Mouse (Mus musculus) lung, postnatal 36 days (tissue): ENCODE data around the gene Btg2.

Experiments
- DNase-seq: peaks from one replicate; pipeline ENCODE4 v3.0.0; 2022; ENCODE audit warnings: mixed read lengths

Gene Btg2

DNA sequence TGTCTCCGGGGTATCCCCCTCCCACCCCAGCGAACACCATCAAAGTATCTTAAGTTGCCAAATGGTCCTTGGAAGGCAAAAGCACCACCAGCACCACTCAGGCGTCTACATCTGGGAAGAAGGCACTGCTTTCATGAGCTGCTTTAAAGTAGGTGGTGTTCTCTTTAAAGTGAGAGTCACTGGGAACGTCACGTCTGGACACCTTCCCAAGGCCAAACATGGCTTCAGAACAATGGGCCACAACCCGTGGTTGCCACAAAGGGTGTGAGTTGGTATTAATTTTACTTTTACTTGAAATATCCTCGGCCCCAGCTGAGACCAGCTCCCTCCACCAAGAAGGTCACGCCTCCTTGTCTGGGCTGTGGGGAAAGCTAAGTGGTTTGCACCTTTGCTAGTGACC is 21.2 kb downstream of the Btg2 start:
- DNase-seq, result no peak

DNA sequence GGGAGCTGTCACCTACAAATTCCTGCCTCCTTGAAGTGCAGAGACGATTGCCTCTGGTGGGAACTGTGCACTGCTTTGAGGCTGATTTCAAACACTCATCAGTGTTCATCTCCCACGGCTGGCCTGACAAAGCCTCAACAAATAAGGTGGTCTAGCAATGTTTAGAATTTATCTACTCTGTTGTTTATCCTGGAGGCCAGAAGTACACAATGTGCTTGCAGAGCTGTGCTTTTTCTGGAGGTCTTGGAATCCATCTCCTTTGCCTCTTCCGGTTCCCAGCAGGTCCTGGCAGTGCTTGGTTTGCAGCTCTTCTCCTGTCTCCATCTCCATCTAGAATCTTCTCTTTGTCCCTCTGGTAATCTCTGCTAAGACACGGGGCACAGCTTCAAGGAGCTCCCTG is 22.6 kb downstream of the Btg2 start:
- no peak for DNase-seq

DNA sequence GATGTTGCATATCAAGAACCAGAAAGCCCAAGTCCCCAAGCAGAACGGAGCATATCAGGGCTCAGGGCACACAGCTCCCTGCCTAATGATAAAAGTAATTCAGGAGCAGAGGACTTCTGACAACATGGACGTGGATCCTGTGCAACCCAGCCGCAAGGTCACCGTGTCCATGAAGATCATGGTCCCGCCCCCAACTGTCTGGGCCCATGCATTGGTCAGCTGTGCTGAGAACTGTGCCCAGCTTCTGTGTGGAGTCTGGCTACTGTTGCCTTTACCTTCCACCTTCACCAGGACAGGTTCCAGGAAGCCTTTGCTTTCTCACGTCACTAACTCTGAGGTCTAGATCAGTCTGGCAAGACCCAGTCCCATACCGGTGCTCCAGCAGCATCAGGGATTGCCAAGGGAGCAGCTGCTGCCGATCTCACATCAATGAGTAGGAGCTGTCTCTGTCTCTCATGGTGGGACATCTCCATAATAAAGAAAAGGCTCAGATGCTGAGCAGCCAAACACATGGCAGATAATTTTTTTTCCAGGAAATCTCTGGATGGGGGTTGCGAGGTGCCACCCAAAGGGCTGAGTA is 23.2 kb downstream of the Btg2 start:
- DNase-seq, result no peak

DNA sequence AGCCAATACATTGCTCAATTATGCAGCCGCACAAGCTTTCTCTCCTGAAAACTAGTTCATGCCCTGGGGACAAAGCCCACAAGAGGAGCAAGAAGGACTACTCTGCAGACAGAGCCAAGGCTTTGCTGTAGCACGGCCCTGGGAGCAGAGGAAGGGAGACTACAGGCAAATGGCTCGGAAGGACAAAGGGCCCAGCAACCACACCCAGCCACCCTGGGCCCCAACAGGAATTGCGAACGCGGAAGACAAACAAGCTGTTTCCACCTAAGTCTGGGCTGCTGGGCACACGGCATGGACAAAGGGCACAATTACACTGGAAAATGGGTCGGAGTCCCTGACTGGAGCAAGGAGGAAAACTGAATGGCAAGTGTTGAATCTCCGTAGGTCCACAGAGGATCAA is 23.9 kb downstream of the Btg2 start:
- DNase-seq, result no peak

DNA sequence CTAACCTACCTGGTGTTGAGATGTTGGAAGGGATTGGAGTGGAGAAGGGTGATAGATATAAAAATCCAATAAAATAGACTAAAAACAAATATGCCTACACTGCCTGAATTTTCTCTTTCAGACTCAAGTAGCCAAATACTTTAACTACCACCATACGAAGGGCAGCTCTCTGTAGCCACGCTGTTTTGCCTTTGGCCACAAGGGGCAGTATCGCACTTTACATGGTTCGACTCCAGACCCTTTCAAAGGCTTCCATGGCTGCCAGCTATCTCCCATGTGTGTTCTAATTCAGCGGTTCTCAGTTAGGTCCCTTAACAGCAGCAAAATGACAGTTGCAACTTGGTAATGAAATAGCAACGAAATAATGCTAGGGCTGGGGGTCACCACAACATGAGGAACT is 25.7 kb downstream of the Btg2 start:
- peak; percentile 96 for DNase-seq

DNA sequence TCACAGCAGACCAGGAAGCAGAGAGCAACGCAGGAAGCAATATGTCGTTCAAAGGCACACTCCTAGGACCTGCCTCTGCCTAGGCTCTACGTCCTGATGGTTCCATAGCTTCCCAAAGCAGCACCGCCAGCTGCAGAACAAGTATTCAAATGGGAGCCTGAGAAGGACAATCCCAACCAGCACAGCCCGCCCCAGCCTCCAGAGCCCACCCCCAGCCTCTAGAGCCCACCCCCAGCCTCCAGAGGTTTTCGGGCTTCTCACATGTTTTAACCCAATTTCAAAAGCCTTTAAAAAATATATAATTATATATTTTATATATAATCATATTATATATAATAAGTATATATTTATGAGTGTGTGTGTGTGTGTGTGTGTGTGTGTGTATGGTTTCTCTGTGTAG is 29.4 kb downstream of the Btg2 start:
- DNase-seq, result no peak

DNA sequence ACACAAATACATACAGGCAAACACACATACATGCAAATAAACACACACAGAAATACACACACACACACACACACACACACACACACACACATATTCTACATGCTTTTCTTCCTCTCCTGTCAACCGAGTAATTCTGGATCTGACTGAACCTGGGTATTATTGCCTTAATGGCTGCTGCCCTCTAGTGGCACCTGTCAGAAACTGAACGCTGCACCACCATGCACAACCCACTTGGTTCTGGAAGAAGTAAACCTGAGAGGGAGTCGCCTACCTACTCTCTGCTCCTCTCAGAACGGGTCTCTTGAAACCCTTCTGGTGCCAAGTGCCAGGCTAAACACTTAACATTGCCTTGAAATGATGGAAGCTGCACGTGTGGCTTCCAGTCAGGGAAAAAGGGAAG is 30.2 kb downstream of the Btg2 start:
- peak; percentile 87 for DNase-seq

DNA sequence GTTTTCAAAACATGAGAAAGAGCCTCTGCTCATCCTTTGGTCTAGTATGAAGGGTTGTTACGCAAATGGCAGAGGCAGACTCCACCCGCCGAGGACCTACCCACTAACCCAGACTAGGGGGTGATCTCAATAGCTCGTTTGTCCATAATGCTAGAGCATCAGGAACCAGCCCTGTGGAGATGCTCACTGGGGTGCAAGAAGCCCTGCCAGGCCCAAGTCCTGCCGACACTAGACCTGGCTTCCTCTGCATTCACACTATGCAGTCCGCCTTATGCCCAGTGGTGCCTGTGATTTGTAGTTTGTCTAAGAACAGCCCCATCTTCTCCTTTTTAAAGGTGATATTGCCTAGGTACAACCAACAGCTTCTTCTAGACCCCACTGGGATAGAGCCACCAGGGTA is 31.5 kb downstream of the Btg2 start:
- no peak for DNase-seq

DNA sequence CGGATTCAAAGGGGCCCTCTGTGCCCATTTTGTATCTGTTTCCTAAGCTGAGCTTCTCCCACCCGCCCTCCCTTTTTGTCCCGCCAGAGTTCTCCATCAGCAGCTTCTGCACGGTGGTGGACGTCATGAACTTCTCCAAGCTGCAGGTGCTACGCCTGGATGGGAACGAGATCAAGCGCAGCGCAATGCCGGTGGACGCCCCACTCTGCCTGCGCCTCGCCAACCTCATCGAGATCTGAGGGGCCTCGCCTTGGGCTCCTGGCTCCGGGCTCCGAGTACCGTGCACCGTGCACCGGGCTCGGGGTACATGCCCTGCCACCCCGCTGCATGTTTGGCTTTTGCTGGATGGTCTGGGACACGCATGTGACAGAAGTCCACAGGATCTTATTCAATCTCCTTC is 32.5 kb downstream of the Btg2 start:
- no peak for DNase-seq

DNA sequence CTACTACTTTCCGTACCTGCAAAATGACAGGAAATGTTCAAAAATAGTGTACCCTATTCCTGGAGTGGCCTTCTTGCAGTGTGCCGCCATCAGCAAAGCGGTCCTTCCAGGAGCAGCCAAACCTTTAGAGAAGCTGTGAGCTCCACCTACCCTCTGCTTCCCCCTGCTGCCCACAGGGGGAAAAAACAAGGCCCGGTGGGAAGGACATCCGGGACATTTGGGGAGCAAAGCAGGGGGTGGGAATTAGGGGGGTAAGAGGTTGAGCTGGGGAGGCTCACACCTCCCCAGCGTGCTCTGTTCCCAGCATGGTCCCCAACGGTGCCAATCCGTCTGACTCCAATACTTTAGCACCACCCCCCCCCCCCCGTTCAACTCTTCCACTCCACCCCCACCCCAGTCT is 32.9 kb downstream of the Btg2 start:
- DNase-seq, result peak; percentile 79

DNA sequence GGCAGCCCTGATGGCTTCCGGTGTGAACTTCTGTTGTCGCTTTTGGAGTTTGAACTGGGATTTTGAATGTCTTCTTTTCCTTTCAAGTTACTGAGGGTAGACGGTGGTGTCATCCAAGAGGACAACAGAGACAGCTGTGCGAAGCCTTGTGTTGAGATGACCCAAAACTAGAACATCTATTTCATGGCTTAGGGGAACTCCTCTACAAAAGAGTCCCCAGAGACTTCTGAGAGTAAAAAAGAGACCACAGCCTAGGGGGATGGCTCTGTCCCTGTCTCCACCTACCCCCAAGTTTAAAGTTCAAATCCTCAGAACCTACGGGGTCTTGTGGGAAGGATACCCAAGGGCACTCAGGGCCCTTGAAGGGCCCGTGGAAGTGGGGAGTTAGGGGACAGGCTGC is 34.1 kb downstream of the Btg2 start:
- no peak for DNase-seq

DNA sequence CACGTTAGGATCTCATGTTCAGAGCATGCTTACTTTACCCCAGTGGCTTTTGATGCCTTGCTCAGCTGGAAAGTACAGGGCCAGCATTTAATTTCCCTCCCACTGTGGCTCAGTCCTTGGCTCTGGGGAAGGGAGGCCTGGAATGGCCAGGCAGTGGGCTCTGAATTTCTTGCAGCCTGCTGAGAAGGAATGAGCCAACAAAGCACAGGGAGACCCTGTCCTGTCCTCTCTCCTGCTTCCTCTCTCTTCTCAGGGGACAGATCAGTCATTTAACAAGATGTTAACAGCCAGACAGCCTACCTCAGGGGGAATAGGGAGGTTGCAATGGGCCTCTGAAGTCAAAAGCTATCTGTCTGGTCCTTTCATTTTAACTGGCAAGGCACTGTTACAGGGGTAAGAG is 36.6 kb downstream of the Btg2 start:
- DNase-seq, result no peak

DNA sequence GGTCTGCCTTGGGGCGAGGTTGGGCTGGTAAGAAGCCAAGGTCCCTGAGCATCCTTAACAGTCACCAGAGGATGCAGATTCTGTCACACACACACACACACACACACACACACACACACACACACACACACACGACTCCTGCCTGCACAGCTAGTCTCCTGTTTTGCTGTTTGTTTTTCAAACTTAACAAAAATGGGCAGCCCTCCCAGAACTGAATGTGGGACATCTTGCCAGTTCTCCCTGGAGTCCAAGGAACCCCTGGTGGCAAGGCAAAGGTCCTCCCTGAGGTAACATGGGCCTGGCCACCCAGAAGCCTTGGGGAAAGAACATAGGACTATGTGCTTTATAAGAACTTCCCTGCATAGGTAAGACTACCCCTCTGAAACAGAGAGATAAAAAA is 37.0 kb downstream of the Btg2 start:
- DNase-seq, result no peak

DNA sequence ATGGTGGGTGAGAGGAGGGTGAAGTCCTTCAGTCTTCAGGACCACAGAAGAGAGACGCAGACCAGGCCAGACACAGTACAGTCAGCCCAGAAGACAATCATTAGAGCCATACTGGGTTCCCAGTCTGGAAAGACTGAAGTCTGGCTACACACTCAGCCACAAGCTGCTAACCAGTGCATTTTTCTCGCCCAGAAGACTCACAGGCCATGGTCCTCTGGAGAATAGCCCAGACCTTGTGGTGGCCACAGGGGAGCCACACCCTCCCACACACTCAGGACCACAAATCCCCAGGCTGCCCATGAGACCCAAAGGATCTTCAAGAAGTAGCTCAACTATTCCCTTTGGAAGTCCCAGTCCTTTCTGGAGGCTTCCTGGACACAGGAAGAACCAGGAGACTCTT is 39.6 kb downstream of the Btg2 start:
- no peak for DNase-seq

DNA sequence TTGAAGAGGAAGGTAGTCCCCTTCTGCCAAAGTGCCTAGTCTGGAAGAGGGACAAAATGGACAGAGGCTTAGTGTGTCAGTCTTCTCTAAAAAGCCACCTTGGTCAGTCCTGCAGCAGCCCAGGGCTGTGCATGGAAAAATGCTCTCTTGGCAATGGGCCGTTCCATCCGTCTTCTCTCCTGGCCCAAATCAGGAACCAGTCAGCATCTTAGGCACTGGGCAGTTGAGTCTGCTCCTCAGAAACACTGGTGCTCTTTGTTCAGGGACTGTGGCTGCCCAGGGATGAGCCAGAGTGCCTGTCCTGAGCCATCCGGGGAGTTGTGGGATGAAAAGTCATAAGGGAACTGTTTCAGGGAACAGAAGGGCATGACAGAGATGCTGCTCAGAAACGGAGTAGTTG is 40.6 kb downstream of the Btg2 start:
- no peak for DNase-seq

DNA sequence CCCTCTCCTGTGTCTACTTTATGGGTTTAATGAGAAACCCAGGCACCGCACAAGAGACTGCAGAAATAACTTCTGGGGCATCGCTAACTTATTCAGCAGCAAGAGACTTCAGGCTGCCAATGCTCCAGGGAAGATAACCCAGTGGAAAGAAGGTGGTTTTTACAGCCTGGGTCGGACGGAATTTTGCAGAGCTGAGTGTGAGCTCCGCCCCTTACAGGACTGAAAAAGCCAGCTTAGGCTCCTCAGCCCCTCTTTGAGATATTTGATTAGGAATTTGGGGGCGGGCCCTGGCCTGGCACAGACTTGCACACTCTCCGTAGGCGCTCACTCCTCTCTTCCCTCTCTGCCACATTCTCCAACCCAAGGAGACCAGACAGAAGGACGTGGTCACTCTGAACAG is 41.7 kb downstream of the Btg2 start, which contains the start of gene Fmod:
Fmod (plus strand) TSS at position 83 of the 400 bp plus-strand sequence.
- DNase-seq, result peak; percentile 47

DNA sequence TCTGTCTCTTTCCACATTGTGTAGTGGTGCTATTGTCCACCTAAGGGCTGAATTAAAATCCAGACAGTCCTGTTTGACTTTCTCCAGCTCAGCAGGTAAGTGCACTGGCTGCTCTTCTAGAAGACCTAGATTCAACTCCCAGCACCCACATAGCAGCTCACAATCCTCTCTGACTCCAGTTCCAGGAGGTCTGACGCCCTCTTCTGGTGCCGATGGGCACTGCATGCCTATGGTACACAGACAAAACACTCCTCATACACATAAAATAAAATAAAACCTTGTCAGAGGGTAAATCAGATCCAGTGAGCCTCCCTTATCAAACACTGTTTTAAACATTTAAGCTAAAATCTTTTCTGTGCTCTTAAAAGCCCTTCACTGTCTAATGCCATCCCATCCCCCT is 42.4 kb downstream of the Btg2 start:
- no peak for DNase-seq

DNA sequence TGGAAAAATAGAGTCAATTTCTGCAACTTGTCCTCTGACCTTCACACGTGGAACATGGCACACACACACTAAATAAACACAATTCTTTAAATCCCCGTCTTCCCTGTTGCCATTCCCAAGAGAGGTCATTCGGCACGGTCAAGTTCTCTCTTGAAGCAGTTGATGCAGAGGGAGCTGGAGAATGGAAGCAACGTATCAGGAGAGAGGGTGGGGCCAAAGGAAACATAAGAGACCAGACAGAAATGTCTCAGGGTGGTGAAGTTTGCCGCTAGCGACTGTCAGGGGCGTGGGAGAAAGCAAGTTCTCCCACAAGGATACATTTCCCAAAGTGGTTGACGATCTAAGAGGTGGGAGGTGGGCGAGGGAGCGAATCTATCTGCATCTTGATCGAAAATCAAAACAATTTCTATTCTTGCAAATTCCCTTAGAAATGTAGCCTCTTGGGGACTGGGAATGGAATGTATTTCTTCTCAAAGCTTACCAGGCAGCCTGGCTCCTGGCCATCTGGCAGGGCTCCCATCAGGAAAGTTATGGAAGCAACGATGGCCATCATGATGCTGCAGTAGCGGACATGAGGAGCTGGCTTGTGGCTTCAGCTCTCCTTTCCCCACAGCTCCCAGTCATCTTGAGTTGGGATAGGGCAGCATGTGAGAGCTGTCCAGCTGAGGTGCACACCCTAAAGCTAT is 50.6 kb downstream of the Btg2 start:
- DNase-seq, result peak; percentile 69

DNA sequence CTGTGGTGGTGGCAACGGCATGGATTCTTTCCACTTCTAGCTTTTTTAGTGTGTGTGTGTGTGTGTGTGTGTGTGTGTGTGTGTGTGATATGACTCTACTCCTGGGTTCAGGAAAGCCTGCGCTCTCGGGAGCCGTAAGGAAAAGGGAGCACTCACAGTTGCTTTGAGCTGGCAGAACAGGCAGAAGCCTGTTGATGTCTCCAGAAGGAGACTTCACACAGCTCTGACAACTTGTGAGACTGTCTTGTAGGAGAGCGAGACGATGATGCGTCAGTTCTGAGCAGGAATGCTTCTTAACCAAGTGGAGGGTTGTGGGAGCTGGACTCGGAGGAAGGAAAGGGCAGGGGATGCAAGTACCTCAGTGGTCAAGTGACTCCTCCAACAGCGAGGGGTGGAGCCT is 52.2 kb downstream of the Btg2 start:
- no peak for DNase-seq

DNA sequence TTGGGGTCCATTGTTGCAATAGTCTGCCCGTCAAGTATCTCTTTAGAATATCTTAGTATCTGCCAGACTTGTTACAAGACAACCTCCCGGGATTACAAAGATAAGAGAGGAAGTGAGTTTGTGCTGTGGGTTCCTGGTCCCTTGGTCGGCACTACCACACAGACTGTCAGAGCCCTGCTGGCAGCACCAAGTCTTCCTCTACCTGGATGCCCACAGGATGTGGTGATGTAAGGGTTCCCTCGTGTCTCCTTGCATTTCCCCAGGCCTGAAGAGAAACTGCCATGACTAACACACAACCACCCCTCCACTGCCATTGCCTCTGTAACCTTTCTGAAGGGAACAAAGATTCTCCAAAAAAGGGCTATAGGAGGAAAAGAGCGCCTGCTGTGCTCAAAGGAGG is 52.9 kb downstream of the Btg2 start:
- DNase-seq, result no peak
